Mouse (Mus musculus): Measurements from ENCODE around the gene Tmem184b.

DNA sequence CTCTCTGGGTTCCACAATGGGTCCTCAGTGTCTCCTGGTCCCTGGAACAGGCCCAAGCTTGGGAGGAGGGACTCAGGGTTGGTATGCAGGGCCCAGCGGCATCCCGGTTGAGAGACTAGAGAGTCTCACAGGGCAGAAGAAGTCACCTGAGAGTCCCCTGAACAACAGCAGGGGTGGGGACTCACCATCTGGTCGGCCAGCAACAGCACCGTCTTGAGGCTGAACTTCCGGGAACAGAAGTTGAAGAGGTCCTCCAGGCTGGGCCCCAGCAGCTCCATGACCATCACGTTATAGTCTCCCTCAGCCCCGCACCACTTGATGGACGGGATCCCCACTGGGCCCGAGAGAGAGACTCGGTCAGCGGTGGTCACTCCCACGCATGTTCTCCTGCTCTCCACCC is 26.2 kb upstream of the Tmem184b start:
- TF ChIP-seq CTCF (IDR thresholded peaks at IDR 0.05) (no peak), POLR2A (IDR thresholded peaks at IDR 0.05; ENCODE audit: insufficient read depth, low read depth, low read length) (no peak), EP300 (IDR thresholded peaks at IDR 0.05; ENCODE audit: insufficient read depth, low read depth, low read length) (no peak)

All from heart, adult 2 months (tissue).